Mouse (Mus musculus): ENCODE measurements around the gene Morc3.

Gene Morc3

GRCm38 (mm10) chr16:93884722-93885113 lies 52.8 kb downstream of the Morc3 start:
- DNase-seq = no peak

- no peak for DNase-seq
Observed at GRCm38 (mm10) chr16:93888481-93888880, 56.6 kb downstream of the Morc3 start.

- DNase-seq = no peak
Observed at GRCm38 (mm10) chr16:93890948-93891604, 59.2 kb downstream of the Morc3 start.

- DNase-seq = no peak
Observed at GRCm38 (mm10) chr16:93893285-93893684, 61.4 kb downstream of the Morc3 start.

- DNase-seq = no peak
Observed at GRCm38 (mm10) chr16:93903027-93903426, 71.1 kb downstream of the Morc3 start.

GRCm38 (mm10) chr16:93906156-93907014 lies 74.5 kb downstream of the Morc3 start:
- DNase-seq = peak; percentile 72

- no peak for DNase-seq
Observed at GRCm38 (mm10) chr16:93907761-93908160, 75.8 kb downstream of the Morc3 start.

GRCm38 (mm10) chr16:93908196-93908595 lies 76.3 kb downstream of the Morc3 start:
- DNase-seq = no peak

- no peak for DNase-seq
Observed at GRCm38 (mm10) chr16:93909936-93910335, 78.0 kb downstream of the Morc3 start.

- DNase-seq = no peak
Observed at GRCm38 (mm10) chr16:93910735-93911665, 79.1 kb downstream of the Morc3 start.

GRCm38 (mm10) chr16:93912158-93912557 lies 80.2 kb downstream of the Morc3 start:
- peak; percentile 87 for DNase-seq

- DNase-seq = no peak
Observed at GRCm38 (mm10) chr16:93912808-93913207, 80.9 kb downstream of the Morc3 start.

GRCm38 (mm10) chr16:93913881-93914576 lies 82.1 kb downstream of the Morc3 start:
- DNase-seq = no peak

GRCm38 (mm10) chr16:93915338-93915849 lies 83.5 kb downstream of the Morc3 start:
- DNase-seq = peak; percentile 49

- DNase-seq = peak; percentile 69
Observed at GRCm38 (mm10) chr16:93917712-93918678, 86.1 kb downstream of the Morc3 start.

GRCm38 (mm10) chr16:93918679-93919060 lies 86.7 kb downstream of the Morc3 start:
- no peak for DNase-seq

- DNase-seq = no peak
Observed at GRCm38 (mm10) chr16:93919189-93919588, 87.3 kb downstream of the Morc3 start.

GRCm38 (mm10) chr16:93920673-93921072 lies 88.8 kb downstream of the Morc3 start:
- DNase-seq = no peak

- DNase-seq = no peak
Observed at GRCm38 (mm10) chr16:93922835-93923389, 91.0 kb downstream of the Morc3 start.

GRCm38 (mm10) chr16:93923788-93924187 lies 91.9 kb downstream of the Morc3 start:
- DNase-seq = no peak
